Mouse (Mus musculus): ENCODE results near the gene Plxnb1.
A peak's percentile ranks its signal among the peaks of the same experiment; 100 is the strongest.

Plxnb1 gene

DNA sequence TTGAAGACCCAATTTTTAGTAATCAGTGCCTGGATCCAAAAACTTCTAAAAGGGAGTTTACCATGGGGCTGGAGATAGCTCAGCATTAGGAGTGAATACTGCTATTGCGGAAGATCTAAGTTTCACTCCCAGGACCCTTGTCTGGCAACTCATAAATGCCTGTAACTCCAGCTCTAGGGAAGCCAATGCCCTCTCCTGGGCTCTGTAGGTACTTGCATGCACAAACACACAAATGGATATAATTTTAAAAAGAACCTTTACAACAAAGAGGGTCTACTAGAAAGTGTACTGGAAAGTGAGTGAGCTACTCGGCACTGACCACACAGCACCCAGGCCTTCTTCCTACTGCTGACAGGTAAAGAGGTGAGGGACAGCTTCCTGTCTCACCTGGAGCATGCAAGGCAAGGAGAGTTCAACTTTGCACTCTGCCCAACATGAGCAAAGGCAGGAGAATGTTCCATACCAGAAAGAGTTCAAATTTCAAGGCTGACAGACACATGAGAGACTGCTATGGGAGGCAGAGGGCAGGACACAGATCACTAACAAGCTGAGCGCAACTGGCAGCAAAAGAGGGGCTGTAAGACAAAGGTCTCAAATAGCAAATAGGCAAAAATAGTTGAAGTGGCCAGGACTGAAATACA is 27.0 kb upstream of the Plxnb1 start:
- no peak for DNase-seq

DNA sequence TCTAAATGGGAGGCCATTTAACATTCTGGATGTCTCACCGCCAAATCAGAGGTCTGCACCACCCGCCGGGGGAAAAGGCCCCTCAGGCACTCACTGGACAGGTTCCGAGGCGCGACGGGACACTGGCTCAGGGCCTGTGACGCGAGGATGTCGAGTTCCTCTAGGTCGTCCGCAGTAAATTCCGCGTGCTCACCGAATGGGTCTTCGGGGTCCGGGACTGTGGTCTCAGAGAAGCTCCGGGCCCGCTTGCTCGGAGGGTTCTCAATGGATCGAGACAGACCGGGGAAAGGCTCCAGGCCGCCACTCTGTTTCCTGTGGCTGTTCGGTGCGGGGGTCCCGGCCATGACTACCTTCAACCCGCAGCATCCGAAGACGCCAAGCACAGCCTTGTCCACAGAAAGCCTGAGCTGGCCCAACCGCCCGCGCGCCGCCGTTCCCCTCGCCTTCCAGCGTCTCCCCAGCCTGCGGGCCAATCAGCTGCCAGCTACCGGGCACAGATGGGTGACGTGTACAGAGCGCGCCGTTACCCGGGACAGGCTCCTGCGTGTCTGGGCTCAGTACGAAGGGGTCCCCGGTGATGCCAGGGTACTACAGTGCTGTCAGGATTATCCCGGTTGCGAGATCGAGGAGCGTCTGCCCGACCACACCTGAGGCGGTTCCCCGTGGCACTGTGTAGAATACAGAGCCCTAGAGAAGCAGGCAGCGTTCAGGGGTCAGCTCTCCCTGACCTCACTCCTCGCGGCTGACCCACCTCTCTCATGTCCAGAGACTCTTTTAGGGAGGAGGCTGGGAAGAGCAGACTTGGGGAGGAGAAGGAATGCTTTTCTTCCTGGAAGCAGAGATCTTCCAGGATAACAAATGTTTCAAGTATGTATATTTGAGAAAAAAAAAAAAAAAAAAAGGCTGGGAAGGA is 21.3 kb upstream of the Plxnb1 start, which contains the start of gene Atrip:
Gene Atrip, minus strand, starts transcription at position 464 of the 913 bp plus-strand sequence.
- peak; percentile 94 for DNase-seq

DNA sequence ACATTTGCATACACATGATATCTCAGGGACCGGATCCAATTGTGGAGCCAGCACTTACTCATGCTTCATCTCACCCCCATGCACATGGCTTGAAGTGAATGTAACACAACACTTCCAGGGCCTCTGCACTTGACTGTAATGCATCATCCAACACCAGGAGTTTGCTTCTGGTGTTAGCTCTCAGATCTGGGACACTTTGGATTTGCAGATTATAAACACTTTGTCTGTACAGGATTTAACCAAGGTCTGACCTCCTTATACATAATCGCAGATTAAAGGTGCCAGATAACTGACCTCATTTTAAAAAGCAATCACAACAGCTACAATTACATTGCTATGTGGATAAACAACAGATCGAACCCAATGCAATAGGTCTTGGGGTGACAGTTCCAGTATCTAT is 14.7 kb upstream of the Plxnb1 start:
- no peak for DNase-seq

DNA sequence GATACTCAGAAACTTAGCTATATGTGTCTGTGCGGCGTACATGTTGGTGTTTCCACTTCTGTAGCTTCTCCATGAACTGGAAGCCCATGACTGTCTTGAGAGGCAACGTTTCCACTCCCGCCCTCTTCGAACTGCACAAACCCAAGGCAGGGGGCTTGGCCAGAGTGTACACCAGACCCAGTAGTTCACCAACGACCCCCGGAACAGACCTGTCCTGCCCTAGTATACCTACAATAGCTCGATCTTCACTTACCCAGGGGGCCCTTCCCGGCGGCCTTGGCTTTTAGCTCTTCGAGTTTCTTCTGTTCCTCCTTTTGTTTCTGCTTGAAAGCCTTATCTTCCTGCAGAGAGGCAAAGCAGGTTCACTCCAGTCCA is 13.5 kb upstream of the Plxnb1 start:
- no peak for DNase-seq

DNA sequence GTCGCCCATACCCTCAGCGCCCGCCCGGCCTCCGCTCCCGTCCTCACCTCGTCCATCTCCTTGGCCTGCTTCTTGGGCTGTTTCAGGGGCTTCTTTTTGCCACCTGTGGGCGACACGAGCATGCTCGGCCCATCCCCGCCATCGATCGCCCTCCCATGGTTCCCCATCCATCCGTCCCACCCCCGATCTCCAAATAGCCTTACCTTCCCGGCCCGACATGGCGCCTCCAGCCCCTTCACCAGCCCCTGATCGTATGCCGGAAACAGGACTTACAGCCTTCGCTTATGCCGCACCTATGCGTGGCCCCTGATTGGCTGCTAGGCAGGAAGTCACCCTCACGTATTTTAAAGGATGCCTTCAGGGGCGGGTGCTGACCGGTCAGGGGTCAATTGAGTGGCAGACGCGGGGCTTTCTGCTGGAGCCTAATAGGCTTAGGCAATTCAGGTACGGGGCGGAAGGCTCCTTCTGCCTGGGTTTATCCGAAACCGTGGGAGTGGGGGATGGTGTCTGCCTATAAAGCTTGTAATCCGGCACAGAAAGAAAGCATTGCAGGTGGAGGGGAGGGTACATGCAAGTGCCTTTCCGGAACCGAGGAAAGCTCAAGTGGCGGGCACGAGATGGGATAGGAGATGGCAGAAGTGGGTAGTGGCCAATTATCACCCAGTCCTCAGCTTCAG is 12.9 kb upstream of the Plxnb1 start, which contains the start of the genes Ccdc51 and Tma7:
Gene Ccdc51, plus strand, starts transcription at position 370 of the 677 bp plus-strand sequence.
Gene Tma7, minus strand, starts transcription at position 464 of the 677 bp plus-strand sequence.
- peak; percentile 85 for DNase-seq

DNA sequence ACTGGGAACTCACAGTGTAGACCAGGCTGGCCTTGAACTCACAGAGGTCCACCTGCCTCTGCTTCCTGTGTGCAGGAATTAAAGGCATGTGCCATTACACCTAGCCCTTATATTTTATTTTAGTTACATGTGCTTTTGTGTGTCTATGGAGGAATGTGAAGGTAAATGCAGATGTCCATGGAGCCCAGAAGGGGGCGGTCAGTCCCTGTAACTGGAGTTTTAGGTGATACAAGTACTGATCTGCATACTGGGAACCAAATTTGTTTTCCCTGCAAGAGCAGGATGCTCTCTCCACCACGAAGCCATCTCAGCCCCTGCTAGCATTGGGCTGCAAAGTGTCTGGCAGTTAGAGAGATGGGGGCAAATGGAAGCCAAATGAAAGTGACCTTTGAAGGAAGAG is 10.3 kb upstream of the Plxnb1 start:
- no peak for DNase-seq

DNA sequence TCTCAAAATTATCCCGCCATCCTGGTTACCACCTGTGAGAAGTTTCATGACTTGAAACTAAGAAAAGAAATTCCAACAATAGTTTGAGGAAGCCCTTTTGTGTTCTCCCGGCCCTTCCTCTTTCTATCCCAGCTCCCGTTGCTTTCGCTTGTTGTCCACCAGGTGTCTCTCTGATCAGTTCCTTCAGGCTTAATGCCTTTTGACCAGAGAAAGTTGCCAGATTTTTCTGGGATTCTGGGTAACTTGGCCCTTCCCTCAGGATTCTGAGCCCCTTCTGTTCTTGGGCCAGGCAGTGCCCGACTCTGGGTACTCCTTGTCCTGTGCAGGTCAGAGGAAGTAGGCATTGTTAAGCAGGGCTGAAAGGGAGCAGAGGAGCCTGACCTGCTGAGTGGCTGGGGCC is 7.2 kb upstream of the Plxnb1 start:
- DNase-seq, result no peak

DNA sequence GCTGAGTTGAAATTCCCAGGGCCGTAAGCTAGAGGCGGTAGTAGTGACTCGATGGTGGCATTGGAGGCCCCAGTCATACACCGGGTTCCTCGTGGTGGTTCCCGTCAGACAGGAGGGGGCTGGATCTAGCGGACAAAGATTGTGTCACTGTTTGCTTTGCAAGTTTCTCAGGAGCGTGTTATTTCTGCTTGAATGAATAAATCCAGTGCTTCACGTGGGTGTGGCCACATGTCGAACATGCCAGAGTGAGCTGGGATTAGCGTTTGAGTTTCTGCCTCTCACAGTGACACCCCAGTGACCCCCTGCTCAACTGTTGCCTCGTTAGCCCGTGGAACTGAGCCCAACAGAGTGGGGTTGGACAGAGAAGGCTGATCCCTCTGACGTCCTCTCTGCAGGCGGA is 4.7 kb upstream of the Plxnb1 start:
- no peak for DNase-seq

DNA sequence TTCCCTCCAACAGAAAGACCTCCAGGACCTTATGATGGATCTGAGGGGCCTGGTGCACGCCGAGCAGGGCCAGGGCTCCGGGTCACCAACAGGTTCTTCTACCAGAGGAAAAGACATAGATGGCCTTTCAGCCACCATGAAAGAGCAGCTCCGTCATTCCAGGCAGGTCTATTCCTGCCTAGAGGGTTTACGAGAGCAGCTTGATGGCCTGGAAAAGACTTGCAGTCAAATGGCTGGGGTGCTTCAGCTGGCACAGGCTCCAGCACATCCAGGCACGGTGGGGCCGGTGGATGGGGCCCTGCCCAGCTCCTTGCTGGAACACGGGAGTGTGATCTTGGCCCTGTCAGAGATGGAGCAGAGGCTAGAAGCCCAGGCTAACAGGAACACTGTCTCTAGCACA is 3.4 kb upstream of the Plxnb1 start:
- no peak for DNase-seq

DNA sequence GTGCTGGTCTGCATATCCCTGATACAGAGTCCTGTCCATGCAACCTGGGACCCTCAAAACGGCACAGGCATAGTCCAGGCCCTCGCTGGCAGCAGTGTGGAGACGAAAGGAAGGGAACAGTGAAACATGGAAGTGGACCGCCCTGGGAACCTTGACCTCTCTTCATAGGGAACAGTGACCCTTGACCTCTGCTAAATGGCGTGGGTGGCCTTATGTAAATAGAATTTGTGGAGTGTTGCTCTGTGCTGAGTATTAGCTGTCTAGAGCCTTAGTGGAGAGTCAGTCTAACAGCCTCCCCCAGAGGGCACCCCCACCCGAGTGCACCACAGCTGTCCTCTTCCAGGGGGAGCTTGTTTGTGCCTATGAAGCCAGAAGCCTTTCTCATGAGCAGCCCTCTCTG is 2.4 kb upstream of the Plxnb1 start:
- DNase-seq, result no peak

DNA sequence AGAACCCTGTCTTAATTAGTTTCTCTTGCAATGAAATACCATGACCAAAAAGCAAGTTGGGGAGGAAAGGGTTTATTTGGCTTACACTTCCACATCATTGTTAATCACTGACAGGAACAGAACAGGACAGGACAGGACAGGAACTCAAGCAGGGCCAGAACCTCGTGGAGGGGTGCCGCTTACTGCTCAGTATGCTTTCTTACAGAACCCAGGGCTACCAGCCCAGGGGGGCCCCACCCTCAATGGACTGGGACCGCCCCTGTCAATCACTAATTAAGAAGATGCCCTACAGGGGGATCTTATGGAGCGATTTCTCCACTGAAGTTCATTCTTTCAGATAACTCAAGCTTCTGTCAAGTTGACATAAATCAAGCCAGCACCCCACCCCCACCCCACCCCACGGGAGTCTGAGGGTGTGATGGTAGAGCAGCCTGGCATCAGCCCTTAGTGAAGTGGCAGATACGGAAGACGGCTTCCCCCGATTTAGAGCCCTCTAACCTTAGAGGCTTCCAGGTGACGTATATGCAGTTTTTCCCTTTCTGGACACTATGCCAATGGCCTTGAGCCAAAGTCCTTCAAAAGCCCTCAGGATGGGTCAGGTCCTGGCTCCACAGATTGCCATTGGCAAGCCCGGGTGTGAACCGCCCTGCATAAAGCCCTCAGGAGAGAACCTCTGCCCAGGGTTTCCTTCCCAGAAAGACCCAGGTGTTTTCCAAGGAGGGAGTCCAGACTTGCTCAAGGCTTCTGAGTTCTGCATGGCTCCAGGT is 1.2 kb upstream of the Plxnb1 start:
- no peak for DNase-seq

DNA sequence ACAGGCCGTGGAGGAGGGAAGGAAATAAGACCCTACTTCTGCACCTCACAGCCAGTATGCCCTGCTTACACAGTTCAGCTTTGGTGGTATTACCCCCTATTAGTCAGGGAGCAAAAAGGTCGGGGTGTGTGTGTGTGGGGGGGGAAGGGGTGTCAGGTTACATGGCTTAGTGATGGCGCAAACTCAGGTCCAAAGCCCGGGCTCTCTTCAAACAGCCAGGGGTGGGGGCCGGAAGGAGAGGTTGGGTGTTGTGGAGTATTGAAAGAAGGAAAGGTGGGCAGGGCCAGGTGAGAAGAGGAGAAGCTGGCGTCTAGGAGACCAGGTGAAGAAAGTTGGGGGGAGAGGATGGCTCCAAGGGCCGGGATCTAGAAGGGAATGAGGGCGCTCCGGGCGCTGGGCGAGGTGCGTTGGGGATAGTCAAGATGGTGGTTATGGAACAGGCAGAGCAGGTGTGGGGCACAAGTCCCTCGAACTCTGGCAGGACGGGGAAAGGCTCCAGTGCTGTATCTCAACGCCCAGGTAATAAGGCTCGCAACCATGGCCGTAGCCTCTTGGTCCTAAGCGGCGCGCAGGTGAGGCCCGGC is 544 bp upstream of the Plxnb1 start:
- DNase-seq, result no peak

DNA sequence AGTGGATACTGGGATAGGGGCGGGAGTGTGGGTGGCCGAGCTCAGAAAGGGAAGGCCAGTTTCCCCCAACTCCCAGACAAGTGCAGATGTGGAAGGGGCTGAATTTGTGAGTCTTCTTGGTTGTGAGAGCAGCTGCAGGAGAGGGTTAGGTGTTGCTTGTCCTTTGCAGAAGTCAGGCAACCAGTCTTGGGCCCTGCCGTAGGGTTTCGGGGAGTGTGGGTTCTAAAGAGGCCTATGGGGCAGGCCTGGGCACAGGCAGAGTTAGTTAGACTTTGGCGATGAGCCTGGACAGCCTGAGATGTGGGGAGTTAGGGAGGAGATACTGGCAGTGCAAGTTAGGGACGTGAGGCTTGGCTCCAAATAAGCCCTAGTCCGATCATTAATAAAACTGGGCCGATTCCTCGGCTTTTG is 1.1 kb downstream of the Plxnb1 start:
- DNase-seq, result peak; percentile 20

DNA sequence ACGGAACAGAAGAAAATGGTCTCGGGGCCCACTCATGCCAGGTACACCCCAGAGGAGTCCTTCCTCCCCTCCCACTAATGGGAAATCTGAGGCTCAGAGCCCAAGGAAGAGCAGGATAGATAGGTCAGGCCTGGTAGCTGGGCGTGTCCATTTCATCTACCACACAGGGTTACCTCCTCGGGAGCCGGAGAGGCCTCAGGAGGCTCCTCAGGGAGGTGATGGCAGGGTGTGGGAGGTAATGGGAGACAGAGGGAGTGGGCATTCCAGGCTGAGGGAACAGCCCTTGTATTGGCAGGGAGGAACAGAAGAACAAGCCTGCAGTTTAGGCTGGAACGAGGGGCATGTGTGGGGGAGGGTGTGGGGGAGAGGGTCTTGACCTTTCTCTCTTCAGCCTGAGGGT is 1.7 kb downstream of the Plxnb1 start:
- DNase-seq, result no peak

DNA sequence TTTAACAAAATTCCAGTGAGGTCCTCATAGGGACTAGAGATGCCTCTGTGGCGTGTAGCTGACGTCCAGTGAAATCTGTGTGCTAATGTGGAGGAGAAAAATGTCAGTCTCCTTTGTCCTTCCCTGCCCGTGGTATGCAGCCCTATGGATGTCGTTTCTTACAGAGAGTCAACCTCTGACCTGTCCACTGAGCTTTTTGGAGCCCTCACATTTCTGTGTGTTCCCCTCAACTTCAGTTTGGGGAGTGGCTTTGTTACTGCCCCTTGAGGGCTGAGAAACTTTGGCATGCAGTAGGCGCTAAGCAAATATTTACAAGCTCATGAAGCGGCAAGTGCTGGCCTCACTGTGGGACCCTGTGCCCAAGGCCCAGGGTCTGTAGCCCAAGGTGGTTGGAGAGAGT is 2.1 kb downstream of the Plxnb1 start:
- DNase-seq, result no peak

DNA sequence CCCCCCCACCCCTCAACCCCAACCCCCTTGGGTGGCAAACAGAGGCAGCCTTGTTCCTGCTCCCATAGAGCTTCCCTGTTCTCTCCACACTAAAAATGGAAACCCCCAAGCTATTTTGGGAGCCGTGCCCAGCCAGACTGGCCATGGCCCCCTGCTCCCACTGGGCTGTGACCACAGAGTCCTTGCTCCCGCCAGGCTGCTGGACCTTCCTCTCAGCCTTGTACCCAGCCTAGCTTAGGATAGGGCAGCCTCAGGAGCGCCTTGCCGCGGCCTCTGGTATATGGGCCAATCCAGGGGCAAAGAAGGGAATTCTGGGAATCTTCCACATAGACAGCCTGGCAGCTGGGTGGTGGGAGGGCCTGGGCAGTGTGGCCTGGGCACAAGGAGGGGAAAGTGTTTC is 2.6 kb downstream of the Plxnb1 start:
- no peak for DNase-seq

DNA sequence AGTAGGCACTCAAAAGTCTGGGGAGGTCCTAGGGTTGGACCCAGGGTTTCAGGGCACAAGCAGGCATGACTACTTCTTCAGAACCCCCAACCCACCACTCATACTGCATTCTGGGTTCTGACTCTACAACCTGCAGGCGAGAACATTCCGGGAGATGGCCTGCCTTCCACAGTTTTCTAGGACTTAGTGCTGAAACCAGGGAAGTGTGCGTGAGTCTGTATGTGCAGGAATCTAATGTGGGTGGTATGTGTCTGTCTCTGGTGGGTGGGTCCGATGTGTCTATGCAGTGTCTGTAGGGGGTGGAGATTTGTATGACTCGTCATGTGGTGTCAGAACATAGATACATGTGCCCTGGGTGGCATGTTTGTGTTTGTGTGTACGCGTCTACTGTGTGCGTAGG is 3.2 kb downstream of the Plxnb1 start:
- no peak for DNase-seq

DNA sequence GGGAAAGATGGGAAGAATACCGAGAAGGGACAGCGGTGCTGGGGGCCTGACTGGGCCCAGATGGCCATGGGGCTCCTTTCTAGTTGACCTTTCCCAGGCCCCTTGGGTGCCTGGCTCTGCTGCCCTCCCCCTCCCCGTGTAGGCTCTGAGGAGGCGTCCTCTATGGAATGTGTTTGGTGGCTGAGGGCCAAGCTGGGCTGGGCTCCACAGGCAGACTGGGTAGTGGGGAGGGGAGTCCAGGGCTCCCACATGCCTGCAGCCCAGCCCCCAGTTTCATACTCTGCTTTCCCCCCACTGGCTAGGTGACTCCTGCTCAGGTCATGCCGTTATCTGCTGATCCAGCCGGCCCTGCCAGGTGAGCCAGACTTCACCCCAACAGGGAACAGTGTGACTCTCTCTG is 3.8 kb downstream of the Plxnb1 start:
- DNase-seq, result no peak

DNA sequence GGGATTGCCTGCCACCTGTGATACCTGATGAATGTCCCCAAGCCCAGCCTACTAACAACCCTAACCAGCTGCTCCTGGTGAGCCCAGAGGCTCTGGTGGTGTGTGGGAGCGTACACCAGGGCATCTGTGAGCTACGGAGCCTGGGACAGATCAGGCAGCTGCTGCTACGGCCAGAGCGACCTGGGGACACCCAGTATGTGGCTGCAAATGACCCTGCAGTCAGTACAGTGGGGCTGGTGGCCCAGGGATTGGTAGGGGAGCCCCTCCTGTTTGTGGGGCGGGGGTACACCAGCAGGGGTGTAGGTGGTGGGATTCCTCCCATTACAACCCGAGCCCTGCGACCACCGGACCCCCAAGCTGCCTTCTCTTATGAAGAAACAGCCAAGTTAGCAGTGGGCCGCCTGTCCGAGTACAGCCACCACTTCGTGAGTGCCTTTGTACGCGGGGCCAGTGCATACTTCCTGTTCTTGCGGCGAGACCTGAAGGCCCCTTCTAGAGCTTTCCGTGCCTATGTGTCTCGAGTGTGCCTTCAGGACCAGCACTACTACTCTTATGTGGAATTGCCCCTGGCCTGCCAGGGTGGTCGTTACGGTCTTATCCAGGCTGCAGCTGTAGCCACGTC is 5.2 kb downstream of the Plxnb1 start:
- DNase-seq, result no peak

DNA sequence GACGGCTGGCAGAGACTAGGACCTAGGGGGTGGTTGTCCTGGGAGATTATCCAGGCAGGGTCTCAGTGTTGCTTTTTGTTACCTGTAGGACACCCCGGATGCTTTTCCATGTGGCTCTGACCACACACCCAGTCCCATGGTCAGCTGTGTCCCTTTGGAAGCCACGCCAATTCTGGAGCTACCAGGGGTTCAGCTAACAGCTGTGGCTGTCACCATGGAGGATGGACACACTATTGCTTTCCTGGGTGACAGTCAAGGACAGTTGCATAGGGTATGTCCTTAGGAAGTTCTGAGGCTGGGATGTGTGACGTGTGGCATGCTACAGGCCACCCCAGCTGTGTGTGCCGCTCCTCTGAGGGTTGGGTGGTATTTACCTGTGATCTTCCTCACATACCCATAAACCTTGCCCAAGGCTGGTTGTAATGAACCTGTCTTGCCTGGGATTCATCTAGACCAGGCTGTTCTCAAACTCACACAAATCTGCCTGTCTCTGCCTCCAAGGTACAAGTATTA is 6.8 kb downstream of the Plxnb1 start:
- DNase-seq, result no peak

DNA sequence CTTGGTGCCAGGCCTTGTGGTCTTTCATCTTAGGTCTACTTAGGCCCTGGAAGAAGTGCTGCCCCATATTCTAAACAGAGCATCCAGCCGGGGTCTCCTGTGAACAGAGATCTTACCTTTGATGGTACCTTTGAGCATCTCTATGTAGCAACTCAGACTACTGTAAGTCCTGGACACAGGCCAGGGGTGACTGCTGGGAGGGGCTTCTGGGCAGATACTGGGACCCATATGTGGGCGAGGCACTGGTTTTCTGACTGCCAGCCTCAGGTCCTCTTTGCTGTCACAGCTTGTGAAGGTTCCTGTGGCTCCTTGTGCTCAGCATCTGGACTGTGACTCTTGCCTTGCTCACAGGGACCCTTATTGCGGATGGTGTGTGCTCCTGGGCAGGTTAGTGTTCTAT is 7.4 kb downstream of the Plxnb1 start:
- no peak for DNase-seq

DNA sequence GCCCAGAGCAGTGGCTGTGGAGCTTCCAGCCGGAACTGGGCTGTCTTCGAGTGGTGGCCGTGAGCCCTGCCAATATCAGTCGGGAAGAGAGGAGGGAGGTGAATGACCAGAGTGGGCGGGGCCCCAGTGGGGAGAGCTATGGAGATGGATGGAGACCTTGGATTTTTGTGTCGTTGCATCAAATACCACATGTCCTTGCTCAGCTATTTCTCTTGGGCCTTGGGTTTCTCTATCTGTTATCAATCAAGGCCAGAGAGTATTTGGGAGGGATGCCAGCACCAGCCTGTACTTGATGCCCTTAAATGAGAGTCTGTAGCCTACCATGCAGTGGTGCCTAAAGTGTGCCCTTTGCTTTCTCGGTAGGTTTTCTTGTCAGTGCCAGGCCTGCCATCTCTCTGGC is 8.1 kb downstream of the Plxnb1 start:
- DNase-seq, result no peak
